Mouse (Mus musculus) CH12F3 (cell line): ENCODE data around the gene Bace2.

Experiments used
- in situ Hi-C: fragments of 300-500 bp; cut with MboI; formaldehyde crosslinking; loops from 2 replicates; pipeline ENCODE4 v1.14.3; 2020; ENCODE audit warnings: low sequenced_read_pairs

Bace2 gene

DNA sequence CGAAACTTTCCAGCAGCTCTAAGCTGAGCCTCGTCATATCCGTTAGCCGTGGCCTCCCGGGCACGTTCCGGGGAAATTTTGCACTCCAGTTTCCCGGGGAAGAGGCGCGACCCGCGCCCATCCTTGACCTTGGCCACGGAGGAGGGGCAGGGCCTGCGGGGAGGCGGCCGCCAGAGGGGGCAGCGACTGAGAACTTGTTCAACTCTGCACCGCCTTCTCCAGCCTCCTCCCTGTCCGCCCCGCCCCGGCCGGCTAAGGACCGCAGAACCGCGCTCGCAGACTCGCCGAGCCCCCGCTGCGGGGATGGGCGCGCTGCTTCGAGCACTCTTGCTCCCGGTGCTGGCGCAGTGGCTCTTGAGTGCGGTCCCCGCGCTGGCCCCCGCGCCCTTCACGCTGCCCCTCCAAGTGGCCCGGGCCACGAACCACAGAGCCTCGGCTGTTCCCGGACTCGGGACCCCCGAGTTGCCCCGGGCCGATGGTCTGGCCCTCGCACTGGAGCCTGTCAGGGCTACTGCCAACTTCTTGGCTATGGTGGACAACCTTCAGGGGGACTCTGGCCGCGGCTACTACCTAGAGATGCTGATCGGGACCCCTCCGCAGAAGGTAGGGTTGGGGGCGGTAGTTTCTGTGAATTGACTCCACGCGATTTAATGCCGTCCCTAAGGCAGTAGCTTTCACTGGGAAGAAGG, at the start of gene Bace2:
Gene Bace2 (plus strand): TSS at position 244 of the 689 bp plus-strand sequence.
- in situ Hi-C loops: no loop called here

GRCm38 (mm10) chr16:97307594-97307993, 48.9 kb upstream of the Bace2 start:
- in situ Hi-C loops: no loop called here

GRCm38 (mm10) chr16:97309796-97310569, 46.6 kb upstream of the Bace2 start:
- in situ Hi-C loops: no loop called here

DNA sequence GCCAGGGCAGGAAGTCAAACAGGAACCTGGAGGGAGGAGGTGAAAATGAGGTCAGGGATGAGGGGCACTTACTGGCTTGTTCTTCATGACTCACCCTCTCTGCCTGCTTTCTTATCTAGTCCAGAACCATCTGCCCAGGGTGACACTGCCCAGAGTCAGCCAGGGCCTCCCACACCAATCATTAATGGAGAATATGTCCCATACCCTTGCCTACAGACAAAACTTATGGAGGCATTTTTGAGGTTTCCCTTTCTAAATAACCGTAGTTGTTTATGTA, 46.0 kb upstream of the Bace2 start:
- in situ Hi-C loops: no loop called here

DNA sequence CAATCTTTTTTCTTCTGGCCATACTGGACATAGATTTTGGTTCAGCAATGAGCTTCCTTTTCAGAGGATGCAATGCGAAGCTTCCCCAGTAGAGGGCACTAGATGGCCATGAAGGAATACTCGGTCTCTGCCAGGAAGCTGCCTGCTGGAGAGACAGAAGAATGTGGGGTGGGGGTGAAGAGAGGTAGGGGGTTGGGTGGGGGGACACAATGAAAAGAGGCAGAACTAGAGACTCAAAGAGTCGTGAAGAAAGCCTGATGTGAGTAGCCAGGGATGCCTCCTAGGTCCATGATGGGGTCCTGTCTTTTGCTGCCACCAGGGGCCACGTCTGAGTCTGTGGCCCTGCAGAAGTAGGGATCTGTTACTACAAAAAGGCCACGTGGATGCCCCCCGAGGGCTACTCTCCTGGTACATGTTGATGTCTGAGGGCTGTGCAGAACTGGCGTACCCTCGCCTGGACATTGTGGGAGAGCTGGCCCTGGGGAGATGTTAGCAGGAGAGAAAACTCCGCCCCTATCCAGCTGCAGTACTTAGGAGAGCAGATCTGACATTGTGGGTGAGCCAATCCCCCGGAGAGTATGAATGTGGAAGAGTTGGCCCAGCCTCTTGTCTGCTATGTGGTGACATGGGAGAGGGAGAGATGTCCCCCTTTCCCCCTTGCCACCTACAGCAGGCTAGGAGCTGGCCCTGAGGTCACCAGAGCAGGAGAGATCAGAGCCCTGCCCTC, 43.4 kb upstream of the Bace2 start:
- in situ Hi-C loops: no loop called here

- in situ Hi-C loops: no loop called here
Measured at GRCm38 (mm10) chr16:97321576-97321975, 35.0 kb upstream of the Bace2 start.

DNA sequence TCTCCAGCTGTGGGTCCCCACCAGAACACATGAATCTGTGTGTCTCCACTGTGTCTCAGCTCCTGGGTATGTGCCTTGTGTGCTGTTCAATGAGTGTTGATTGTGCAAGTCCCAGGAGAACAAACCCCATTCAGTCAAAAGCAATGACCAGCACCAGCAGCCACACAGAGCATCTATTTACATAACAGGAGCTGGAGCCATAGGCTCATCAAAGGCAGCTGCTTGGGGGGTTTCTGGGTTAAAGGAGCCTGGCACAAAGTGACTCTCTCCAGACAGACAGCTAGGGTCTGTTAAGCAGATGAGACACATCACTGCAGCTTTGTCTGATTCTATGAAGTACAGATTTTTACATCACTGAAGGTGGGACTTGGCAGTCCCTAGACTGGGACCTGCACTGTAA, 33.9 kb upstream of the Bace2 start:
- in situ Hi-C loops: no loop called here

DNA sequence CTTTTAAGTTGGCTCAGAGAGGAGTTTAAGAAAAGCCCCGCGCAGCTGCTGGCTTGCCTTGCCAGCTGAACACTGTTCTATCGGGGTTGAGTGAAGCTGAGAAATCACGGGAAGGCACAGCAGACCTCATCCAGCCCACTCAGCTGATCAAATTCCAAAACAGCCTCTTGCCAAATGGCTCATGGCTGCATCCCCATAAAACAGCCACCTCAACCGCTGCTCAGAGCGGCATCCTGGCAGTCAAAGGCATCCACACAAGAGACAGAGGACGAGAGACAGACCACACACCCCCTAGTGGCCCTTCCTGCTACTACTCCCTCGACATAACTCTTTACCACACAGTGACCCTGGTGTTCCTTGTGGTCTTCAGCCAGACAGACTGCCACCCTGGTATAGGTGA, 30.6 kb upstream of the Bace2 start:
- in situ Hi-C loops: no loop called here

DNA sequence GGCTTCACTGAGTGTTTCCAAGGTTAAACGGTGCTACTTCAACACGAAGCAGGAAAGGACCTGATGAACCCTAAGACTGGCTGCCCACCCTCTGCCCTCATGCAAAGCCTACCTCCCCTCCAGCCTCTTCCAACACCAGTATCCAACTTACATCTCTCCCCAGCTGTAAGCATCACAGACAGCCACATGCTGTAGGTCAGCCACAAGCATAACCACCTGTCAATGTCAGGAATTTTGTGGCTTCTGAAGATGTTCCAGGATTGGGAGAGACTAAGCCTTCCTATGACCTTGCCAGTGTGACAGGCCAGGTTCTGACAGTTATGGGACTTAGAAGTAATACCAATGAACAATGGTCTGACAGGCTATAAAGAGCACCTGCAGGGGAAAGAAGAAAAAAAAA, 27.9 kb upstream of the Bace2 start:
- in situ Hi-C loops: no loop called here

GRCm38 (mm10) chr16:97353013-97353412, 3.5 kb upstream of the Bace2 start:
- in situ Hi-C loops: no loop called here

GRCm38 (mm10) chr16:97354632-97355031, 1.9 kb upstream of the Bace2 start:
- in situ Hi-C loops: no loop called here

DNA sequence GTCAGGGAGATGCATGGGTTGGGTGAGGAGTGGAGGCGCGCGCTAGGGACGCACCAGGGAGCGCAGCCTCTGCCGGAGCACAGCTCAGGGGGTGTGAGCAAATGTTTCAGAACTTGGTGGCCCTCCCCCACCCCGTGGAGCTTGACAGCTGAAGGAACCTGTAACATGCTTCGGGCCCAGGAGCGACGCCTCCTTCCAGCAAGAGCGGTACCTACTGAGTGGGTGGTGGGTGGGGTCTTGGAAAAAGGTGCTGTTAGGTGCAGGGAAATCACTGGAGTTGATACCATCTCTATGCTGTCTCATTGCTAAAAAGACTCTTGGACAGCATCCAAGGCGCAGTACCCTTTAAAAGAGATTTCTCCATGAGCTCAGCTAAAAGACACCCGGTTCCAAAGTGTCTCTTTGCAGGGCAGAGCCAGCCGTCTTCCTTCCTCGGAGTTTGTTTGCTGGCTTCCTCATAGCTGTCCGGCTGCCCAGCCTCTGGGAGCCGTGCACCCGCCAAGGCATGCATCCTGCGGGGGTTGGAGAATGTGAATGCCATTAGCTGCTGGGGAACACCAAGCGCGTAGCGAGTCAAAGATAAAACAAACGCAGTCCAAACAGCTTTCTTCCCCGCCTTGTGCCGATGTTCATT, 763 bp downstream of the Bace2 start:
- in situ Hi-C loops: no loop called here

DNA sequence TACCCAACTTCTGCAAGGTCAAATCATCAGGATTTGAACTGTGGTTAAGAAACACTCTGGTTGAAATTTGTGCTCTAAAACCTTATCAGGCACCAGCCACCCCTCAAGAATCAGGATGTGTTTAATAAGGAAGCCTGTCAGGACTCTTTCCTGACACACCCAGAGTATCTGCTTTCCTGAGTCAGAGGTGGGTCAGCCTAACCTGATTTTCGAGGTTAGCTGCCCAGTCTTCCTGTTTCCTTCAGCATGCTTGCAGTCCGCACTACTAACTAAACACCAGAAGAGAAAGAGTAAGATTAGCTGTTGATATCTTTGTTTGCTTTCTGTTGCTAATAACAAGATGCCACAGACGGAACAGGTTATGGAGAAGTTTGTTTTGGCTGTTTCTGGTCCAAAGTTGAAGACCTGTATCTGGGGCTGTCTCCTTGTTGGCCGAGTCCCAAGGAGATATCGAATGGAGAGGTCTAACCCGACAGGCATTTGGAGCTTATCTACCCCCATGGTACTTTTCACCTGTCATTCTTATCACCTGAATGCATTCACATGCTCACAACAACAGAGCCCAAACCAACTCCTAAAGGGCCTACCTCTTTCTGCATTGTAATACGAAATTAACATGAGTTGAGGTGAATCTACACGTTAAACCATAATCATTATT, 5.8 kb downstream of the Bace2 start:
- in situ Hi-C loops: no loop called here

DNA sequence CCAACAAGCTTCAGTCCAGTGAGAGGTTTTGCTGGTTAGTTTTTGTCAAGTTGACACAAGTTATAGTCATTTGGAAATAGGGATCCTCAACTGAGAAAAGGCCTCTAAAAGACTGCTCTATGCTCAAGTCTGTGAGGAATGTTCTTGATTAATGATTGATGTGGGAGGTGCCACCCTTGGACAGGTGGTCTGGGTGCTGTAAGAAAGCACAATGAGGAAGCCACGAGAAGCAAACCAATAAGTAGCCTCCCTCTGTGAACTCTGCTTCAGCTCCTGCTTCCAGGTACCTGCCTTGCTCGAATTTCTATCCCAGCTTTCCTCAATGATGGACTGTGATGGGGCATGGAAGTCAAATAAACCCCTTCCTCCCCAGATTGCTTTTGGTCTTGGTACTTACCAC, 9.6 kb downstream of the Bace2 start:
- in situ Hi-C loops: no loop called here

GRCm38 (mm10) chr16:97370258-97370657, 13.7 kb downstream of the Bace2 start:
- in situ Hi-C loops: no loop called here

DNA sequence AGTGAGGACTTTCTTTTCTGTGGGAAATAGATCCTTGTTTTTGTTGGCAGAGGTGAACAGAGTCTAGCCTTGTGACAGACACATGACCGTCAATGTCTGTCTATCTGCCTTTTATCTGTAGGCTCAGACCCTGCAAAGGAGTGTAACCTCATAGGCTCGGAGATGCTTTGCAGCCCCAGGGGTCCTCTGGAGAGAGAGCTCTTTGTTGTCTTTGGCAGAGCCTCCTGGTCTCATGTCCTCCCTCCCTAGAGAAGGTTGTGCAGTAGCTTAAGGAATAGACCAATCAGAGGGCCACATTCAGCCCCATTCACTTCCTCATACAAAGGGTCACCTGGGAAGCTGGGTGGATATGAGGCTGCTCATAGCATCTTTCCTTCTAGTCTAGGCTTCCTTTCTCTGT, 31.4 kb downstream of the Bace2 start:
- in situ Hi-C loops: no loop called here

GRCm38 (mm10) chr16:97391289-97391688, 34.7 kb downstream of the Bace2 start:
- in situ Hi-C loops: no loop called here

GRCm38 (mm10) chr16:97391701-97392384, 35.3 kb downstream of the Bace2 start:
- in situ Hi-C loops: no loop called here

- in situ Hi-C loops: no loop called here
Measured at GRCm38 (mm10) chr16:97396436-97396835, 39.9 kb downstream of the Bace2 start.

DNA sequence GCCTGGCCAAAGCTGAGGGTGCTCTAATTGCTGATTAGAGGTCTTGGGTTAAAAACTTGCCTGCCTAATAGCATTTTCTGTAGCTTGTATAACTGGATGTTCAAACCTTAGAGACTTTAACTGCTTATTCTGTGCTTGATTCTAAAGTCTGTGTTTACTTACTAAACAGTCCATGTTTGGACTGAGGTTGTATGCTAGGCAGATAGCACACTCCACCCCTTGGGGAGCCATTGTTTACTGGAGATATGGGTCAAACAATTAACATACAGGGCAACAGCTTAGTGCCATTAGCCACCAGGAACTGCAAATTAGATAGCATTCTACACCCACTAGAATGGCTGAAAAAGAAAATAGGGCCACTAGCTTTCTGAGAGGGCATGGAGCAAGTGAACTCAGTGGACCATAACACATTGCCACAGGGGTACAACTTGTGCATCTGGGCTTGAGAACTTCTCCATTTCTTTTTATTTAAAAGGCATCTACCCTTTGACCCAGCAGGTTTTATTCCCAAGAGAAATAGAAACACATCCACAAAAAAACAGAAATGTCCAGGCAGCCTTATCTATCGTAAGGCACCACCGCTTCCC, 41.5 kb downstream of the Bace2 start:
- in situ Hi-C loops: no loop called here
